Mouse (Mus musculus): Measurements from ENCODE around the gene Pitx2. TPM values are rescaled to one million over a fixed set of nuclear protein-coding genes. Genes with fewer than 3 reads are reported as not detected.

Pitx2 gene
- polyA plus RNA-seq (2016; fragmentation: Nextera tagmentation; extraction: Ambion mirVana): 7.6 and 10.2 TPM in 2 replicates

GRCm38 (mm10) chr3:129199609-129200500, at the start of gene Pitx2:
Gene Pitx2 (plus strand): TSS chr3:129199878.
- H3K4me2 ChIP-seq (replicated peaks): peak within 1 kb of the TSS; percentile 71
- H3K27ac ChIP-seq: no peak within 1 kb of the TSS; the same call in 1 of the 2 replicates
- WGBS: under 1% methylated on average over 60 of the region's 60 CpGs
- H3K9me3 ChIP-seq: no peaks in the 10 kb centered on the region
- H3K27me3 ChIP-seq (replicated peaks): peaks cover 93% of the 10 kb centered on the region
- 0 out of 2 replicates have a peak within 1 kb of the TSS, but pooled peaks have one; percentile 33 for H3K9ac ChIP-seq
- ATAC-seq (ENCODE audit: low FRiP score, low read depth): peak; percentile 77
- H3K36me3 ChIP-seq: no peaks in the 10 kb centered on the region
- peak within 1 kb of the TSS; percentile 34 for H3K4me3 ChIP-seq
- peaks cover 32% of the 10 kb centered on the region for H3K4me1 ChIP-seq

- Histone ChIP-seq H3K27ac (no peak overlapping the region), H3K9me3 (no peaks in the 10 kb centered on the region), H3K4me2 (replicated peaks) (no peak overlapping the region), H3K4me1 (no peaks in the 10 kb centered on the region), H3K4me3 (no peak overlapping the region), H3K9ac (no peak overlapping the region), H3K36me3 (no peaks in the 10 kb centered on the region), H3K27me3 (replicated peaks) (no peaks in the 10 kb centered on the region)
- no peak for ATAC-seq (ENCODE audit: low FRiP score, low read depth)
- WGBS: 73% methylated on average over 2 of the region's 2 CpGs
These were observed 49.7 kb upstream of the Pitx2 start for GRCm38 (mm10) chr3:129150001-129150400.

- Histone ChIP-seq H3K9me3 (no peaks in the 10 kb centered on the region), H3K27ac (no peak overlapping the region), H3K4me1 (no peaks in the 10 kb centered on the region), H3K4me3 (no peak overlapping the region), H3K36me3 (no peaks in the 10 kb centered on the region), H3K27me3 (replicated peaks) (no peaks in the 10 kb centered on the region), H3K4me2 (replicated peaks) (no peak overlapping the region), H3K9ac (no peak overlapping the region)
- WGBS: 63% methylated on average over 8 of the region's 8 CpGs
- ATAC-seq (ENCODE audit: low FRiP score, low read depth): no peak
These were observed 48.5 kb upstream of the Pitx2 start for GRCm38 (mm10) chr3:129151096-129151685.

GRCm38 (mm10) chr3:129158812-129159370, 40.8 kb upstream of the Pitx2 start:
- Histone ChIP-seq H3K36me3 (no peaks in the 10 kb centered on the region), H3K27ac (no peak overlapping the region), H3K9ac (no peak overlapping the region), H3K4me2 (replicated peaks) (no peak overlapping the region), H3K9me3 (no peaks in the 10 kb centered on the region), H3K27me3 (replicated peaks) (no peaks in the 10 kb centered on the region), H3K4me1 (no peaks in the 10 kb centered on the region), H3K4me3 (no peak overlapping the region)
- ATAC-seq (ENCODE audit: low FRiP score, low read depth): no peak
- WGBS: 57% methylated on average over 9 of the region's 9 CpGs

GRCm38 (mm10) chr3:129161333-129162035, 38.2 kb upstream of the Pitx2 start:
- H3K9ac ChIP-seq: no peak overlapping the region
- 87% methylated on average over 11 of the region's 11 CpGs for WGBS
- ATAC-seq (ENCODE audit: low FRiP score, low read depth): no peak

GRCm38 (mm10) chr3:129164246-129164645, 35.4 kb upstream of the Pitx2 start:
- no peak overlapping the region for H3K4me2 ChIP-seq (replicated peaks)
- H3K36me3 ChIP-seq: no peaks in the 10 kb centered on the region
- no peaks in the 10 kb centered on the region for H3K9me3 ChIP-seq
- H3K27ac ChIP-seq: no peak overlapping the region
- WGBS: 65% methylated on average over 1 of the region's 1 CpGs
- no peaks in the 10 kb centered on the region for H3K4me1 ChIP-seq
- no peak overlapping the region for H3K4me3 ChIP-seq
- no peak for ATAC-seq (ENCODE audit: low FRiP score, low read depth)
- no peaks in the 10 kb centered on the region; the same call in 1 of the 2 replicates for H3K27me3 ChIP-seq (replicated peaks)
- H3K9ac ChIP-seq: no peak overlapping the region

More at GRCm38 (mm10) chr3:129161333-129162035, 38.2 kb upstream of the Pitx2 start:
- no peak overlapping the region for H3K27ac ChIP-seq
- H3K4me1 ChIP-seq: no peaks in the 10 kb centered on the region
- no peaks in the 10 kb centered on the region for H3K36me3 ChIP-seq
- H3K4me3 ChIP-seq: no peak overlapping the region
- no peaks in the 10 kb centered on the region for H3K27me3 ChIP-seq (replicated peaks)
- no peak overlapping the region for H3K4me2 ChIP-seq (replicated peaks)
- H3K9me3 ChIP-seq: no peaks in the 10 kb centered on the region

GRCm38 (mm10) chr3:129165715-129166114, 34.0 kb upstream of the Pitx2 start:
- Histone ChIP-seq H3K36me3 (no peaks in the 10 kb centered on the region), H3K27me3 (replicated peaks) (no peaks in the 10 kb centered on the region; the same call in 1 of the 2 replicates), H3K9ac (no peak overlapping the region), H3K9me3 (no peaks in the 10 kb centered on the region), H3K4me3 (no peak overlapping the region), H3K4me2 (replicated peaks) (no peak overlapping the region), H3K4me1 (no peaks in the 10 kb centered on the region), H3K27ac (no peak overlapping the region)
- 91% methylated on average over 8 of the region's 8 CpGs for WGBS
- no peak for ATAC-seq (ENCODE audit: low FRiP score, low read depth)

- Histone ChIP-seq H3K9me3 (no peaks in the 10 kb centered on the region), H3K4me3 (no peak overlapping the region), H3K4me1 (no peaks in the 10 kb centered on the region), H3K27me3 (replicated peaks) (no peaks in the 10 kb centered on the region; the same call in 1 of the 2 replicates), H3K36me3 (no peaks in the 10 kb centered on the region), H3K4me2 (replicated peaks) (no peak overlapping the region), H3K9ac (no peak overlapping the region), H3K27ac (no peak overlapping the region)
- ATAC-seq (ENCODE audit: low FRiP score, low read depth): no peak
- 11% methylated on average over 6 of the region's 6 CpGs for WGBS
These were observed 33.0 kb upstream of the Pitx2 start for GRCm38 (mm10) chr3:129166684-129167083.

GRCm38 (mm10) chr3:129170416-129170815, 29.3 kb upstream of the Pitx2 start:
- no peaks in the 10 kb centered on the region for H3K9me3 ChIP-seq
- WGBS: 88% methylated on average over 7 of the region's 7 CpGs
- no peak for ATAC-seq (ENCODE audit: low FRiP score, low read depth)
- no peak overlapping the region for H3K4me2 ChIP-seq (replicated peaks)
- no peaks in the 10 kb centered on the region for H3K36me3 ChIP-seq
- no peaks in the 10 kb centered on the region for H3K4me1 ChIP-seq
- no peaks in the 10 kb centered on the region; the same call in 1 of the 2 replicates for H3K27me3 ChIP-seq (replicated peaks)
- H3K4me3 ChIP-seq: no peak overlapping the region
- no peak overlapping the region for H3K27ac ChIP-seq
- H3K9ac ChIP-seq: no peak overlapping the region

GRCm38 (mm10) chr3:129171789-129172188, 27.9 kb upstream of the Pitx2 start:
- no peaks in the 10 kb centered on the region for H3K36me3 ChIP-seq
- no peak for ATAC-seq (ENCODE audit: low FRiP score, low read depth)
- 95% methylated on average over 4 of the region's 4 CpGs for WGBS
- no peaks in the 10 kb centered on the region for H3K4me1 ChIP-seq
- no peak overlapping the region for H3K4me3 ChIP-seq
- no peak overlapping the region for H3K27ac ChIP-seq
- H3K4me2 ChIP-seq (replicated peaks): no peak overlapping the region
- no peaks in the 10 kb centered on the region for H3K9me3 ChIP-seq
- H3K27me3 ChIP-seq (replicated peaks): no peaks in the 10 kb centered on the region; the same call in 1 of the 2 replicates
- H3K9ac ChIP-seq: no peak overlapping the region

- H3K4me2 ChIP-seq (replicated peaks): no peak overlapping the region
- no peaks in the 10 kb centered on the region for H3K36me3 ChIP-seq
- no peak overlapping the region for H3K9ac ChIP-seq
- 3% methylated on average over 12 of the region's 12 CpGs for WGBS
- peaks cover 4% of the 10 kb centered on the region for H3K4me1 ChIP-seq
- H3K27ac ChIP-seq: no peak overlapping the region
- peaks cover 65% of the 10 kb centered on the region for H3K27me3 ChIP-seq (replicated peaks)
- no peaks in the 10 kb centered on the region for H3K9me3 ChIP-seq
- no peak for ATAC-seq (ENCODE audit: low FRiP score, low read depth)
- H3K4me3 ChIP-seq: no peak overlapping the region
These were observed 5.2 kb upstream of the Pitx2 start for GRCm38 (mm10) chr3:129194436-129194835.

- Histone ChIP-seq H3K4me1 (peaks cover 10% of the 10 kb centered on the region), H3K9ac (no peak overlapping the region), H3K4me2 (replicated peaks) (no peak overlapping the region), H3K36me3 (no peaks in the 10 kb centered on the region), H3K4me3 (no peak overlapping the region), H3K27ac (no peak overlapping the region), H3K9me3 (no peaks in the 10 kb centered on the region), H3K27me3 (replicated peaks) (peaks cover 71% of the 10 kb centered on the region)
- ATAC-seq (ENCODE audit: low FRiP score, low read depth): no peak
- 2% methylated on average over 16 of the region's 16 CpGs for WGBS
These were observed 4.6 kb upstream of the Pitx2 start for GRCm38 (mm10) chr3:129195036-129195435.

Data from neural tube, embryonic 12.5 days (tissue).